Mouse (Mus musculus) CD4-positive helper T cell, adult 2 months (primary cell): ENCODE data around the gene Cycs.

Source experiments
- DNase-seq: peaks from one replicate; pipeline ENCODE4 v3.0.0-alpha.2; 2012; ENCODE audit warnings: low read depth, missing footprints, low spot score

The Cycs gene

DNA sequence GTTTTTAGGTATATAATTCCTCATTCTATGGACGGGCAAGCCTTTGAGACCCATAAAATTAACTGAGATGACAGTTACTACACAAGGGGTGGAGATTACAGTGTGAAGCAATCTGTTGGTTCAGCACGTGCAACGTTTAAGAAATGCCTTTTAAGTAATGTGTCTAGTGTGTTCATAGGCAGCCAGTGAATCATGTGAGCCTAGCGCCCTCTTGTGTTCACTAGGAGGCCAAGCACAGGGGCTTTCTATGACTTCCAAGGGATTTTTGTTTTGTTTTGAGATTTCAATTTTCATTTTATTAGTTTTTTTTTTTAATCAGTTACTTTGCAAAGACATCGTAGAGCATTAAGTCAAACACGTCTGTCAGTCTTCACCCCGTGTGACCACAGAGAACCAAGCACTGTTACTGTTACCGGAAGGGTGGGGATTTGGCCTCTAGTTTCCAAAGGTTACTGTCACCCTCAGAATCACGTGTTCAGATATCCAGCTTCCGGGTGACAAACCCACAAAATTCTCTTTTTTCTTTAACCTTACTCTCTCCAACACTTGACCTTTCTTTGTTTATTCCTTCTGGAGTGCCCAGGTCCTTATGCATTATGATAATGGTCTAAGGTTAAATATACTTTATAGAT lies 20.8 kb downstream of the Cycs start:
- DNase-seq, result peak; percentile 66

- DNase-seq, result no peak
Observed at GRCm38 (mm10) chr6:50542535-50542934, 23.8 kb downstream of the Cycs start.

GRCm38 (mm10) chr6:50539641-50540040 lies 26.7 kb downstream of the Cycs start:
- no peak for DNase-seq

DNA sequence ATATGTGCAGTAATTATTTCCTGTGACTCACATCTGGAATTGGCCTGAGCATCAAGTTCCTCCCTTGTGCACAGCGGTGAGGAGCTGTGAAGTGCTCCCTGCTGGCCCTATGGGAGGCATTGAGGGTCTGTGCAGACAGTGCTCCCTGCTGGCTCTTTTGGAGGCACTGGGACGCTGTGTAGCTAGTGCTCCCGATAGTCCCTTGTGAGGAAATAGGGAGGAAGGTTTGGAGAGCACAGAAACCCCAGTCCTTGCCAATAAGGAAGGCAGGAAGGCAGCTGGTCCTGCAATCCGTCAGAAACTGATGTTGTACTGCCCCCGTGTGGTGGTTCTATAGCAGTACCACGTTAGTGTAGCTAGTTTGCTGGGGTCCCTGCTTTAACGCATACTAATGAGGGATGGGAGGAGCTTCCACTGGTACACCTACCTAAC lies 29.9 kb downstream of the Cycs start:
- peak; percentile 77 for DNase-seq

- DNase-seq, result no peak
Observed at GRCm38 (mm10) chr6:50535346-50535745, 31.0 kb downstream of the Cycs start.

DNA sequence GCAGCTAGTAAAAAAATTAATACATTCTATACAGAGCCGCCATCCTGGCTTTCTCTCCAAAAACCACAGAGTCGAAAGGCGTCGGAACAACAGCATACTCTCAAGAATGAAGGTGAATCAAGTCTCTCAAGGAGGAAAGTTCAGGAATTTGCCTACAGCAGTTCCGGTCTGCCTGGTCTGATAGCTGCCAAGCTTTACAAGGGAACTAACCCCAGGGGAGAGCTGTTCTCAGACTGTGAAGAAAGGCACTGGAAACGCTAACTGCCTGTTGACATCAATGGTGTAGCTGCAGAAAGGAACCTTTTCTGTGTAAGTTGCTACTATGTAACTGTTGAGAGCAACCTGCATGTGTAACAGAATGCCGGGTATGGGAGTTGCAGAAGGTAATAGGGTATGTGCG lies 34.4 kb downstream of the Cycs start:
- no peak for DNase-seq

- DNase-seq, result no peak
Observed at GRCm38 (mm10) chr6:50531003-50531402, 35.3 kb downstream of the Cycs start.

DNA sequence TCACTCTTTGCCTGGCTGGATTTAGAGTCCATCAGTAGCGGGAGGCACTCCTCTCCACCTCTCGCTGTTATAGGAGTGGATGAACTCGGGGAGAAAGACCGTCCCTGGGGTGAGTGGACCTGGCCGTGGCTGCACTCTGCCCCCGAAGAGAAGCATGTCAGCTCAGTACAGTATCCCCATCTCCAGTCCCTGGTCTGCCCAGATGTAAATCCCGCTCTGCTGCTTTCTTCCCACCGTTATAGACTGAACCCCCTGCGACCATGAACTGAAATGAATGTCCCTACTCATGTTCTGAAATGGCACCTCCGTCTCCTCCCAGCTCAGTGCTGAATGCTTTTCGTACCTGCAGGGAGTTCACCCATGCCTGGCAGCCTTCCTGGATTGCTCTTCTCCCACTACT lies 37.1 kb downstream of the Cycs start:
- no peak for DNase-seq

DNA sequence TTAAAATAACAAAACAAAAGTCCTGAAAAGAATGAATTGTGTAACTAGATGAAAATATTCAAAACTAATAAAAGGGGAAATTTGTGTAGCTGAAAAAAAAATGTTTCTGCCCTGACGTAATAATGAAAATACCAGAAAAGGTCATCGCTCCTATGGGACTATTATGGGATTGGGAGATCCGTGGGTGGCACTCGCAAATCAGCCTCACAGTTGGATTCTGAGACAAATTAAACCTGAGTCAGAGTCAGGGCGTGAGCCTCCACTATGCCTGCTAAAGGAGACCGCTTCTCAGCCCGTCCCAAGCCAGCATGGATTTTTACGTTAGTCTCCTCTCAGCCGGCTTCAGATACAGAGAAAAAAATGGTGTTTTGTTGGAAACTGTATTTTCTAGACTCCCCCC lies 38.9 kb downstream of the Cycs start:
- no peak for DNase-seq

- DNase-seq, result peak; percentile 51
Observed at GRCm38 (mm10) chr6:50526597-50527024, 39.7 kb downstream of the Cycs start.

- DNase-seq, result peak; percentile 20
Observed at GRCm38 (mm10) chr6:50525846-50526245, 40.5 kb downstream of the Cycs start.

DNA sequence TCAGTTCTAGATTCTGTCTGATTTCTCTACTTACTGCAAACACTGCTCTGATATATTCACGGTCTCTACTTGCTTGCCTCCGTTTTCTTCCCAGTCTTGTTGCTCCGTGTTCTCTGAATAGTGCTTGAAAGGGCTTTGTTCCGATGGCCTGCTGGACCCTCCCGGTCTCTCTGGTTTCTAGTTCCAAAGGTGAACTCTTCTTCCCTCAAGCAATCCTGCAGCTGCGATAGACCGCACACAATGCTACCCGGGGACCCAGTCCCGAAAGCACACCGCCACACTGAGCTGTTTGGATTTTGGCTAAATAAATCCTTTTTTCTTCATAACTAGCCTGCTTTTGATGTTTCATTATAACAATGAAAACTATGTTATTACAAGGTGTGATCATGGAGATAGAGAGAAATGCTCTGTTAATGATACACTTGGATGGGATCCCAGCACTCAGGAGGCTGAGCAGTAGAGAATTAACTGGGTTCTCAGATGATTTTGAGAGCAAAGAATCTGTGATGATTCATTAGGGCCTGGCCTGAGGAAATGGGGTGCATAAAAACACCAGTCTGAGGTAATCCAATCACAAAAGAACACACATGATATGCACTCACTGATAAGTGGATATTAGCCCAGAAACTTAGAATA lies 42.0 kb downstream of the Cycs start:
- DNase-seq, result no peak

GRCm38 (mm10) chr6:50522772-50523171 lies 43.6 kb downstream of the Cycs start:
- DNase-seq, result no peak

GRCm38 (mm10) chr6:50521532-50522135 lies 44.7 kb downstream of the Cycs start:
- DNase-seq, result no peak

DNA sequence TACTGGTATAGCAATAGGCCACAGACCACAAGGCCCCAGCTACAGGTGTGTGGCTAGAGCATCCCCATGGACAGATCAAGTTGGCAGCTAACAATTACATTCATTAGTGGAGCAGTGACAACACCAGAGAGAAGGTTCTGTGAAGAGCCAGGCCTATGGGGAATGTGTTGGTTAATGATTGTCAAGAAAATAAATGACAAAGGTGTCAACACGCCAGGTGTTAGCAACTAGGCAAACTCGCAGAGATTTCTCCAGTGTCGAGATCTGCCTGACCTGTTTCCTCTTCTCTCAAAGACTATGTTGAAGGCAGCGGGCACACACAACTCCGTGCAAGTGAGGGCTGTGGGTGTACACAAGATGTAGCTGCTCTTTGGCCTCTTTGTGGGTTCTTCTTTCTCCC lies 46.2 kb downstream of the Cycs start:
- DNase-seq, result no peak

GRCm38 (mm10) chr6:50518371-50518770 lies 48.0 kb downstream of the Cycs start:
- no peak for DNase-seq
